Mouse (Mus musculus): ENCODE data around the gene Tmem210. TPM values are rescaled to one million over a fixed set of nuclear protein-coding genes. Genes with fewer than 3 reads are reported as not detected.

Gene Tmem210
- polyA plus RNA-seq, 1 experiment, result not detected

DNA sequence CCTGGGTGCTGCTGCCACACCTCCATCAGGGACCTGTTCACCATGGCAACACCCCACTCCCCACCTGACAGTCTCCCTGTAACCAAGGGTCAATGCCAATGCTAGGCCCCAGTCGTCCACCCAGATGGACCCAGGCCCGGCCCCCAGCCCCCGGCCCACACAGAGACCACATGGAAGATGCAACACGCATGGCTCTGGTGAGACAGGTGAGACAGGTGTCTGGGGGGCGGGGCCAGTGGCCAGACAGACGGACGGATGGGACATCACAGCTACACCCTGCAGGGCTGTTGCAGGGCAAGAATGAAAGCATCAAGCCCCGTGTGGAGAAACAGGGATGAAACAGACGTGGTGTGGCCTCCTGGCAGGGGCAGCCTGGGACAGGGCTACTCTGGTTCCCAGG, 5.8 kb downstream of the Tmem210 start:
- no peak for DNase-seq (ENCODE audit: low spot score)

DNA sequence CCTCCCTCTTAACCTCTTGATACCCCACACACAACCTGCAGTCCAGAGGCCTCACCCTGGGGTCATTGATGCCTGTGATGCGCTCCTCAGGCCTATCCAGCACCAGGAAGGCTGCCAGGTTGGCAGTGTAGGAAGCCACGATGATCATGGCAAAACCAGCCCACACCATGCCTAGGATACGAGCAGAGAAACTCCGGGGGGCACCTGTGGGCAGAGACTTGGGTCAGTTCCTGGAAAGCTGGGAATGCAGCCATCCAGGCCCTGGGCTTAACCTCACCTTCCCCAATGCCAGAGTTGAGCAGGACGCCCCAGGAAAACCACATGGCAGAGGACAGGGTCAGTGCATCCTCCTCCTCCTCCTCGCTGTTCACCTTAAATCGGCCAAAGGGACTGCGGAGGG, 9.1 kb downstream of the Tmem210 start:
- DNase-seq (ENCODE audit: low spot score), result no peak

DNA sequence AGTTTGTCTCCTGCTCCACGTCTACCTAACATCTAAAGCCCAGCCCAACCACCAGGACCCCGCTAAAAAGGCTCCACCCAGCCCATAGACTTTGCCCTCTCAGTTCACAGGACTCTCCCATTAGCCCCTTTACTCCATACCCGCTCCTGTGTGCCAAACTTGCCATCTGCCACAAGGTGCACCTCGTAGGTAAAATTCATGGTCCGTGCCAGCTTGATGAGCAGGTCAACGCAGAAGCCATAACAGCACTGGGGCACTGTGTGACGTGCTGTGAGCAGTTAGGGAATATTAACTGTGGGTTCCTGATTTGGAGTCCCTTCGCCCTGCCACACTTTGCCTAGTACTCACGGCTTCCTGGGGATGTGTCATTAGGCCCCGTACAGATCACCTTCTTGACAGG, 10.1 kb downstream of the Tmem210 start:
- DNase-seq (ENCODE audit: low spot score), result no peak

DNA sequence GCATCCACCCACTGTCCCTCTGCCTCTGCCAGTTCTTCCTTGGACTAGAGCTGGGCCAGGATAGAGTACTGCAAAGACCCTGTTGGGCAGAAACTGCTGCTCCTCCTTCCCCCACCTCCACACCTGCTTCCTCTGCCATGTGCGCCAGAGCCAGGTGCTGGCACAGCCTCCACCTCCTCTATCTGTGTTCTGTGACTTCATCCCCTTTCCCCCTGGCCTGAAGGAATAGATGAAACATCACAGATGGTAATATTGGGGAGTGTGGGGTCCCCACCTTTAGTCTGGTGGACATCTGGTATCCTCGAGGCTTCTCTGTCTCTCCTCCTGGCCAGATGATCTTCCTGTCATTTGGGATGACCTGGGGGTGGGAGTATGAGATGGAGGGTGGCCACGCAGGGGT, 15.5 kb downstream of the Tmem210 start:
- no peak for DNase-seq (ENCODE audit: low spot score)

DNA sequence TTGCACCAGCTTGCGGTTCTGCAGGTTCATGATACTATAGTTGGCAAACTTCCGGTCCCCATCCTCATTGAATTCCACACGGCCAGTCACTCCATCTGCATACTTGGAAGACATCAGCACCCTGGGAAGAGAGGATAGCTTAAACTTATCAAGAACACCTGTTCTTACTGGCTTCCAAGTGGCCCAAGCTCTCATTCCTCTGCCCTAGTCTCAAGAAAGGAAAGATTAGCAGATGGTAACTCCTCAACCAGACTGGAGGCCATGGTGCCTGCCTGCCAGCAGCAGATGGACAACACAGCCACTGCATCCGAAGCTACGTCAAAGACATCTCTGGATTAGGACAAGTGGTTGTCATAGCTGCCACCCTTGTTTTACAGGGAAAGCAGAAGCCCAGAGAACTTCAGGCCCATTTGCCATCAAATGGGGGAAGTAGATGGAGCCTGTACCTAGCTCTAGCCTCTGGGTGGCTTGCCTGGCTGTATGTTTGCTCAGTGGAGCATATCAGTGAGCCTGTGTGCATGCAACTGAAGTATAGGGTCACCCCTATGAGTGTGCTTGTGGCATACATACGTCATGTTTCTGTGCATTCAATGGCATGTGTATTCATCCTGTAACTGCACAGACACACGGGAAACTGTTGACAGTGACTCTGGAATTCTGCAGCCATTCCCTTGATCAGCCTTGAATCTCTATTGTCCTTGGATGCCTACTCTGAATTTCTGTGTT, 16.1 kb downstream of the Tmem210 start:
- DNase-seq (ENCODE audit: low spot score), result no peak

DNA sequence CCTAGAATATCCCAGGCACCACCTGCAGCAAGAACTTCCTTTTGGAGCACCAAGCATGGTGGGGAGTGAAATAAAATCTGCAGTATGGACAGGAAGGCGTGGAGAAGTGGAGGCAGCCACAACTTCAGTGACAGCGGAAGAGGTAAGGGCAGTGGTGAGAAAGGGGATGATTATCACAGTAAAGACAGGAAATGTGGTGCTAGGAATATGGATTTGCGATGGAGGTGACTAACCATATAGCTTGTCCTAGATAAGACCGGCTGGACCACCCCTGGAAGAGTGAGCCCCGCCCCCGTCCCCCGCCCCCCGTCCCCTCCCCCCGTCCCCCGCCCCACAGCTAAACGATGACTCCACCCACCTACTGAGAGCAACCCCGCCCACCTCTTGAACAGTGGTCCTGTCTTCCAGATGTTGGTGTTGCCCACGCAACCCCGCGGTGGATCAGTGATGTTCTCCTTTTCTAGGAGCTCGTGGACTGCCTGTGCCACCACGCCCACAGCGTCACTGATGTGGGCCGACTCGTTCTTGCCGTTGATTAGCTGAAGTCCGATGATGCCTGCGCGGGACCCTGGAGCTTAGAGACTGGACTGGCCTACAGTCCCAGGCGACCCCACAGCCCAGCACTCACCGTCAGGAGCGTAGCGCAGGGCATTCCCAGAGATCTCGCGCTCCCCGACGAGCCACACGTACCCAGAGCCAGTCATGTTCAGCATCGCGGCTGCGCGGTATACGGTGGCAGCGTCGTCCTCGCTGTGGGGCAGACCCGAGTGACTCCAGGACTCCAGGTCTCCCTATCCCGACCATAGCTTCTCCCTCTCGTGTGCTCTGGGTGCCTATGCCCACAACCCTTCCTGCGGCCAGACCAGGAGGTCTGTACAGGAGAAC, 17.0 kb downstream of the Tmem210 start:
- no peak for DNase-seq (ENCODE audit: low spot score)

DNA sequence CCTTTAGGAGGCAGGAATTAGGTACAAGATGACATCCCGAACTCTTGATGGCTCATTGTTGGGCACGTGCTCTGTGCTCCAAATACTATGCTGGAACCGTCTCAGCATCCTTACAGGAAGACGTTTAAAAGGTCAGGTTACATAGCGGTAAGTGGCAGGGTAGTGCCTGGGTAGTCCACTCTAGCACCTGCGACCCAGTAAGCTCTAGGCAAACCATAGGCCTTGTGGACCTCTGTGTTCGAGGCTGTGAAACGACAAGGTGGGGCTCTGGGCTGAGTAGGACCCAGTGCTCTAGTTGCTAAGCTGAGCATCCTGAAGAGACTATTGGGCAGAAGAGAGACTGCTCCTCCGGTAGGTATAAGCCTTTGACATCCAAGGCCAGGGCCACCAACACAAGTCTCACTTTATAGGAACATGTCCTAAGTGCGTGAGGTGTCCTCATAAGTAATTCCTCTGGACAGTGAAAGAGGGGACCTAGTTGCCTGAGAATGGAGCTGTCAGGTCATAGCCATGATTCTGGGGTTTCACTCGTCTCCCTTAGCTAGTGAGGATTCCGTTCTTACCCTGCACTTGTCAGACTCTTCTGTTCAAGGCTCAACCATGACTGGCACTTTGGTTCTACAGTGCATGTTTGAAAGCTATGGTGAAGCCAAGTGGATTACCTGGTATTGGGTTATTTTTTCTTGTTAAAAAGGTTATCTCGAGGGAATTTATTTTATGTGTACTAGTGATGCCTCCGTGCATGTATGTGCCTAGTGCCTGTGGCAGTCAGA, 17.8 kb downstream of the Tmem210 start:
- DNase-seq (ENCODE audit: low spot score), result no peak

DNA sequence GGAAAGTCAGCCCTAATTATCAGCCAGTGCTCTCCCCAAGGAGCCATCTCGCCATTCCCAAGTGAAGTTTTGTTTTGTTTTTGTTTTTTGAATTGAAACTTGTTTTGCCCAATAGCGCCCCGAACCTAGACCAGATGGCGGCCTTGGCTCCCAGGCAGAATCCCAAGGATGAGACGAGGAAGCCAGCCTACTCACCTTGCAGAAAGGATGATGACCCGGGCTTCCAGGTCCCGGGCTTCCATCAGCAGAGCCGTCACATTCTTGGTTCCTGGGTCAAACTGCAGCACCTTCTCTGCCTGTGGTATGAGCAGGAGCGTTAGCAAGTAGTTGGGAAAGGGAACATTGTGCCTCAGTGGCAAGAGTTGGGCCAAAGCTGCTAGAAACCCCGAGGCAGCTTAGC, 22.2 kb downstream of the Tmem210 start:
- no peak for DNase-seq (ENCODE audit: low spot score)

DNA sequence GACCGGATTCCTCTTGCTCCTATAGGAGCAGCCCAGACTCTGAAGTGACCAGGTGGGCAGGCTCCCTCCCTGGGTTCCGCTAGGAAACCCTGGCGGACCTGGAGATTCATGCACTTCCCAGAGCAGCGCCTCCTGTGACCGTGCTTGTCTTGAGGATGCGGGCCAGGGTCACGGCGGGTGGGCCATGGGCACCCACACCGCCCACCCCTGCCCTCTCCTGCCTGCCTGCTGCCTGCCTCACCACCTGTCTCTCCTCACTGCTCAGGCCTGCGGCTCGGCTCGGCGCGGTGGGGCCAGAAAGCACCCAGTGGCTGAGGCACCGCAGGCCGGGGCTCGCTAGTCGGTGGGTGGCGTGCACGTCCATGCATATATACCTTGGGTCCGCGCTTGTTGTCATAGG, 23.0 kb downstream of the Tmem210 start:
- DNase-seq (ENCODE audit: low spot score), result no peak

DNA sequence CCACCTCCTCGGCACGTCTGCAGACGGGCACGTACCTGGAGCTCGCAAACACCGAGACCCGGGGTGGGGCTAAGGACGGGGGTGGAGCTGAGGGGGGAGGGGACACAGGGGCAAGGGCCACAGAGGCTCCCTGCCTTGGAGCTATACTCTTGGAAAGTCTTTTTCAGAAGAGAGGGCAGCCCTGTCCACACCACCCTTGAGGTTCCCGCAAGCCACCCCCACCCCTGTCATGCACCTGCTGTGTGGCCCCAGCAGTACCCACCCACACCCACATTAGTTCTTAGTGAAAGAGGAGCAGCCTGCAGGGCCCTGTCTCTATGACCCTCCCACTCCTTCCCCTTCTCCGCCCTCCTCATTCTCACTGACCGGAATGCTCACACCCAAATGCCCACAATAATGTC, 23.5 kb downstream of the Tmem210 start:
- no peak for DNase-seq (ENCODE audit: low spot score)

DNA sequence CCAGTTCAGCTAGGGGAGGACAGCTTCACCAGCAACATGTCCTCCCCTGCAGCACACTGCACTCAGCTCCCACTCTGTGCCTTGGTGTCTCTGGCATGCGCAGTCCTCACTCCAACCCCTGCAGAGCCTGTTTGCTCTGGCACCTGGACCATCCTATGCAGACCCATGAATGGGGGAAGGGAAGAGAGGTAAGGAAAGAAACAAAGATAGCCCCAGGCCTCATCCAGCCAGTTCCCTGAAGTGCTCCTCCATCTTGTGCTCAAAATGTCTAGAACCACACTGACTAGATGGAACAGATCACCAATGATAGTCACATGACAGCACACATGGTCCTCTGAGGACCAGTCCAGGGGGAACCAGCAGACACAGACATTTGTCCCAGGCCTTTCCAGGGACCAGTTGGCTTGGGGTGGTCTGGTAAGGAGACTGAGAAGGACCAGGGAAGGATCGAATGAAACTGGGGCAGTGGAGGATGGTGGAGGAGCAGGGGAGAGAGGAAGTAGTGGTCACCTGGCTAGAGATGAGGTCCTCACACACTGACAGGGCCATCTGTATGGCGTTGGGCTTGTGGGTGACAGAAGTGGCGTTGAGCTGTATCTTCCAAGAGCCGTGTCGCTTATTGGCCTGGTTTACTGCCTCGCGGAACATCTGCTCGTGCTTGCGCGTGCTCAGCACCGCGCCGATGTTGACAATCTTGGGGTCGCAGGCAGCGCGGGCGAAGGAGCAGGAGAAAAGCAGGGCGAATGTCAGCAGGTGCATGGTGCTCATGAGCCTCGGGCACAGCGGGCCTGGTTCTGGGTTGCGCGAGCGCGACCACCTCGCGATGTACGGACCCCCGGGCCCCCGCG, 30.4 kb downstream of the Tmem210 start:
- no peak for DNase-seq (ENCODE audit: low spot score)

DNA sequence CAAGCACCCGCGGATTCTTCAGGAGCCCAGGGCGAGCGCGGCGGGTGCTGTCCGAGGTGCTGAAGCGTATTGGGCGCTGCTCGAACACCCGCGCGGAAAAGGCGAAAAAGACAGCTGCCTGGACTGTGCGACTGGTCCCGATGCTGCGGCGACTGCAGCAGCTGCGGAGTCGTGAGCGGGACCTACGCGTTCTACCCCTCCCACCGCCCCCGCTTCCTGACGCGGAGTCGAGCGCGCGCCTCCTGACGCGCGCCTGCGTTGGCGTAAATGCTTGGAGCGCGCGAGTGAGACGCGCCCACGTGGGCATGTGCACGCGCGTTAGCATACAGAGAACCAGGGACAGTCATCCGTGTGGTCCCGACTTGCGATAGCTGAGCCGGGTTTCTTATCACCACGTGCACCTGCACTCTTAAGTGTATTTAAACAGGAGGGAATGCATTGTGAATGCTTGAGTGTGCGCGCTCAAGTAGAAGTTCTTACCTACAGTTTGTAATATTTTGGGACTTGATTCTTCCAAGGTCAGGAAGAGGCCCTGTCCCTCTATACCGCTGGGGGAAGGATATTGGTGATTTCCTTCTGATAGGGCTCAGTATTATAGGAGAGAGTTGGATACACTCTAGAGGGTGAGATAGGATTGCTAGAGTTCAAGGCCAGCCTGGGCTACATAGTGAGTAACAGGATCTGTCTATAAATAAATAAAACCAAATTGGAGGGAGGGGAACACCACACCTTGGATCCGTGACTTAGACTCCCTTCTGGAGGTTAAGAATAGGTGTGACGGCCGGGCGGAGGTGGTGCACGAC, 31.2 kb downstream of the Tmem210 start, which contains the start of gene Grin1:
Grin1 (minus strand) TSS at position 217 of the 803 bp plus-strand sequence.
- DNase-seq (ENCODE audit: low spot score), result peak; percentile 40

DNA sequence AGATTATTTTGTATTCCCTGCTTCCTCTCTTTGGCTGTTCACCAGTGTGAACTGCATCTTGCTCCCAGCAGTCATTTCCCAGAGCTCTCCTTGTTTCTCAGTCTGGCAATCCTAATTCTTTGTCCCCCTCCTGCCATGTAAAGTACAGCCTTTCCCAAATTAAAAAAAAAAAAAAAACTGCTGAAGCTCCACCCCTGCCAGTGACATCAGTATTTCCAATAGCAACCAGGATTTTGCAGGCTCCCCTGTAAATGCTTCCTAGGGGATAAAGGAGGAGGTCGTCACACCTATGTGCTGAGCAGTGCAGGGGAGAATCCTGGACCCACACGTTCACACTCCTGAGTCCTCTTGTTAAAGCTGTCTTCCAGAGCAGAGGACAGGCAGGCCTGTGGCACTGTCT, 32.1 kb downstream of the Tmem210 start:
- DNase-seq (ENCODE audit: low spot score), result no peak

DNA sequence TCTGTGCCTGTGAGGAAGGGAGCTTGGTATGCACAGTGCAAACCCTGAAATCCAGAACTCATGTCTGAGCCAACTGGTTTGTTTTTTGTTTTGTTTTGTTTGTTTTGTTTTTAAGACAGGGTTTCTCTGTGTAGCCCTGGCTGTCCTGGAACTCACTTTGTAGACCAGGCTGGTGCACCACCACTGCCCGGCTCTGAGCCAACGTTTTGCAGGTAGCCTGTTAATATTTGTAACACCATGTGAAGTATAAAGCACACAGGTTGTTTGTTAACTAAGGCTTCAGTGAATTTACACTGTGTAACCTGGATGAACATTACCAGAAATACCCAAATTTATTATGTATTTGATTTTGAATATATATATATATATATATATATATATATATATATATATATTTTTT, 38.1 kb downstream of the Tmem210 start:
- no peak for DNase-seq (ENCODE audit: low spot score)

DNA sequence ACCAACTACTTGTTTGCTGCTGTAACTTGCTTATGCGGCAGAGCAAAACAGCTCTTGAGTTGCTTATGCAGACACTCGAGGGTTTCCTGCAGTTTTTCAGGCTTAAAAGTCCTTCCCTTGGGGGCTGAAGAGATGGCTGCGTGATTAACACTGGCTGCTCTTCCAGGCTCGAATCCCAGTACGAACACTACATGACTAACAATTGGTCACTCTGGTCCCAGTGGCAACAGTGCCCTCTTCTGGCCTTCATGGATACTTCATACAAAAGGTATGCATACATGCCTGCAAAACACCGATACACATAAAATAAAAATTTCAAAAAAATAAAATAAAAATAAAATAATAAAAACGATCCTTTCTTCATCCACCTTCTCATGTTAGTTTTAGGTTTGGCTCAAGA, 40.5 kb downstream of the Tmem210 start:
- DNase-seq (ENCODE audit: low spot score), result no peak

DNA sequence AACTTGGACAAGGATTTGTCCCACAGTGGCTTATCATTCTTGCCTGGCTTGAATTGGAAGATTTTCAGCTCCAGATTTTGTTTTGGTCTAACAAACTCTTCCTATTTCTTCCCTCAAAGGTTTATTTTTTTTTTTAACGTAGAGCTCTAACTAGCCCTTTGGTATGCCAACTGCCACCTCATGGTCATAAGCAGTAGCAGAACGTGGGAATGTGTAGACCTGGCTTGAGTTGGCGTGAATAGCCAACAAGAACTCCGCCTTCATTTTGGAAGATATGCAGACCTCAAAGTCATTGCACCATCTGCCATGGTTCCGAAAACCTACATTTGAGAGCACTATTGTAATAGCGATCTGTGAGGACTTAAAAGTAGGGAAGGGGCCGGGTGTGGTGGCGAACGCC, 43.5 kb downstream of the Tmem210 start:
- no peak for DNase-seq (ENCODE audit: low spot score)

DNA sequence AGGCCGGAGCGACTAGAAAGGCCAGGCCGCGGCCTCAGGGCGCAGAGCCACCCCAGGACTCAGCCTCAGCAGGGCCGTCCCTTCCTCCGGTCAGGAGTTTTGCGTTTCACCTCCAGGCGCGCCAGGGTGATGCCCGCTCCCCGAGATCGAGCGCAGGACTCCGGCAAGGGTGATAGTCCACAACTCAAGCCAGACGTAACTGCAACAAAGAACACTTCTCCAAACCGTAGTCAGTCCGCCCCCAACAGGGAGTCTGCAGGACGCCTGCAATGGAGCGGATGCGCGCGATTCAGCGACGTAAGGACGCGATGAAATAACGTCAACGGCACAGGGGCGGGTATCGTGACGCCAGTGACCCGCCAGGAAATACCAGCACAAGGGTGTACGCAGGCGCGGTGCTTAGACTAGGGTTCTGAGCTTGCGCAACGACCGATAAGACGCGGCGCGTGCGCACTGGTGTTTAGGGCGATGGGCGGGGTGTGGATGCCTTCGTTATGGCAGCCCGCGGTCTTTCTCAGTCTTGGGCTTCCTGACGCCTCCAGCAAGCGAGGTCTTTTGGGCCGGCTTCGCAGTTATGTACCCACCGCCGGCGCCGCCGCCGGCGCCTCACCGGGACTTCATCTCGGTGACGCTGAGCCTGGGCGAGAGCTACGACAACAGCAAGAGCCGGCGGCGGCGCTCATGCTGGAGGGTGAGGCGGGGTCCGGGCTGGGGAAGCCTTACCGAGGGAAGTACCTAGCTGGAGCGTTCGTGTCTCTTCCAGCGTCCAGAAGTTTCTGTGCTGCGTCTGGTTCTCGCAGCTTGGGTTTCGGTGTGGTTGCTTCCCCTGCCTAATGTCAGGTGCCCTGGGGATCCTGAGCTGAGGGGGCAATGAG, 44.6 kb downstream of the Tmem210 start, which contains the start of gene Man1b1:
Man1b1 (plus strand) TSS at position 53 of the 875 bp plus-strand sequence.
- peak; percentile 98 for DNase-seq (ENCODE audit: low spot score)

DNA sequence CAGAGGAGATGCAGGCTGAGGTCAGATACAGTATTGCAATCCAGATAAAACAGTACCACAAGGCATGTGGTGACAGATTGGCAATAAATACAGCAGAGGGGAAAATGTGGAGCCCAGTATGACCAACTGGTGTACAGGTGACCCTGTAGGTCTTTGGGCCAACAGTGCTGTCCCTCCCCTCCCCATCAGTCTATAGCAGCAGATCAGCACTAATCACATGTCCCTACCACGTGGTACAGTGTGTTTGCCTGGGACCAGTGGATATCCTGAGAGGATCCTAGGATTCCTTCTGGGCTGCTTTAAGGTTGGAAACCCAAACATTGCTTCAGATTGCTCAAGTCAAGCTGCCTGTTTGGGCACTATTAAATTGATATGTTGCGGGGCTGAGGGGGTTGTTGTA, 45.6 kb downstream of the Tmem210 start:
- no peak for DNase-seq (ENCODE audit: low spot score)

DNA sequence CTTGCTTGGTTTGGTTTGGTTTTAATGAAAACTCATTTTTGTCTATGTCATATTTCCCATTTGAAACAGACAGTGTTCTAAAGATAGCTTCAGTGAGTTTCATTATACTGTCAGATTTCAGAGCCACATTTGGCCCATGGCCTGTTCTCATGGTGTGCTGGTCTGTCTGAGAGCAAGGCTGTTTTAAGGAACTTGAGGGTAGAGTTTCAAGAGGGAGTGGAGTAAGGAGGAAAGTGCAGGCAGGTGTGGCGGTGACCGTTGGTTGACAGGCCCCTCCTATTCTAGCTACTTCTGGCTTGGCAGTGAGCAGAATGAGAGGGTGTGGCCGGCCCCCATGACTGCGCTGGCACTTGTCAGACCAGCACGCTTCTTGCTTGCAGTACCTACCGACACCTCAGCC, 50.4 kb downstream of the Tmem210 start:
- DNase-seq (ENCODE audit: low spot score), result no peak

All from urinary bladder, adult 2 months (tissue).